Mouse (Mus musculus) neural tube, embryonic 15.5 days (tissue): ENCODE measurements at regions not wholly inside any gene's neighbourhood (a gene's known extent, or its start where the extent isn't known, plus 50 kb on each side); places are given as distances from the start of the nearest gene placed in this dataset.
A peak's percentile ranks its signal among the peaks of the same experiment; 100 is the strongest.

ENCODE experiments used
- ATAC-seq: fragments of 200-750 bp; cut with Nextera tagmentation; 2 replicates; pipeline ENCODE4 v1.8.0; 2017; ENCODE audit warnings: mild to moderate bottlenecking, moderate TSS enrichment, moderate library complexity; ENCODE audit not compliant: low FRiP score
- H3K27ac ChIP-seq: fragments of 300-500 bp; sonication (generic); replicated peaks from 2 replicates; pipeline ENCODE4 v1.5.1; 2015; ENCODE audit warnings: mild to moderate bottlenecking, inconsistent platforms
- H3K27me3 ChIP-seq: fragments of 300-500 bp; sonication (generic); replicated peaks from 2 replicates; pipeline ENCODE4 v1.6.1; 2015; ENCODE audit warnings: inconsistent platforms
- H3K36me3 ChIP-seq: fragments of 300-500 bp; sonication (generic); 2 replicates; pipeline ENCODE4 v1.6.1; 2015; ENCODE audit warnings: inconsistent platforms
- H3K4me1 ChIP-seq: fragments of 300-500 bp; sonication (generic); 2 replicates; pipeline ENCODE4 v1.6.1; 2015; ENCODE audit warnings: inconsistent platforms
- H3K4me2 ChIP-seq: fragments of 300-500 bp; sonication (generic); 2 replicates; pipeline ENCODE4 v1.6.1; 2015; ENCODE audit warnings: inconsistent platforms, mild to moderate bottlenecking, moderate library complexity
- H3K4me3 ChIP-seq: fragments of 300-500 bp; sonication (generic); replicated peaks from 2 replicates; pipeline ENCODE4 v1.5.1; 2015; ENCODE audit warnings: mild to moderate bottlenecking, inconsistent platforms
- H3K9ac ChIP-seq: fragments of 300-500 bp; sonication (generic); replicated peaks from 2 replicates; pipeline ENCODE4 v1.6.1; 2015; ENCODE audit warnings: mild to moderate bottlenecking, inconsistent platforms
- H3K9me3 ChIP-seq: fragments of 300-500 bp; sonication (generic); replicated peaks from 2 replicates; pipeline ENCODE4 v1.6.1; 2016; ENCODE audit warnings: inconsistent platforms
- WGBS: fragments of 180-500 bp; shearing (Covaris S2); methylation state at CpG from one replicate; pipeline ENCODE4 v1.1.7; 2015; ENCODE audit warnings: mixed read lengths; 5-methylcytosine and 5-hydroxymethylcytosine counted together

GRCm38 (mm10) chr3:147284357-147284756 lies 432.2 kb downstream of the Ttll7 start:
- WGBS = 92% methylated on average over 4 of the region's 4 CpGs
- ATAC-seq = no peak
- Histone ChIP-seq H3K4me2 (no peak overlapping the region), H3K4me1 (no peaks in the 10 kb centered on the region), H3K36me3 (no peaks in the 10 kb centered on the region), H3K9me3 (no peaks in the 10 kb centered on the region), H3K27ac (no peak overlapping the region), H3K4me3 (no peak overlapping the region), H3K27me3 (no peaks in the 10 kb centered on the region), H3K9ac (no peak overlapping the region)

GRCm38 (mm10) chr3:147285496-147285895 lies 433.3 kb downstream of the Ttll7 start:
- Histone ChIP-seq H3K27me3 (no peaks in the 10 kb centered on the region), H3K27ac (no peak overlapping the region), H3K9ac (no peak overlapping the region), H3K4me1 (no peaks in the 10 kb centered on the region), H3K36me3 (no peaks in the 10 kb centered on the region), H3K9me3 (no peaks in the 10 kb centered on the region), H3K4me3 (no peak overlapping the region), H3K4me2 (no peak overlapping the region)
- WGBS = 67% methylated on average over 5 of the region's 5 CpGs
- no peak for ATAC-seq

- no peak overlapping the region for H3K4me2 ChIP-seq
- no peak overlapping the region for H3K4me3 ChIP-seq
- no peak overlapping the region for H3K27ac ChIP-seq
- no peak overlapping the region for H3K9ac ChIP-seq
- no peak for ATAC-seq
- no peaks in the 10 kb centered on the region for H3K36me3 ChIP-seq
- H3K9me3 ChIP-seq = no peaks in the 10 kb centered on the region
- no peaks in the 10 kb centered on the region for H3K27me3 ChIP-seq
- H3K4me1 ChIP-seq = no peaks in the 10 kb centered on the region
- WGBS = 76% methylated on average over 8 of the region's 8 CpGs
These were observed 435.3 kb downstream of the Ttll7 start for GRCm38 (mm10) chr3:147287503-147287902.

DNA sequence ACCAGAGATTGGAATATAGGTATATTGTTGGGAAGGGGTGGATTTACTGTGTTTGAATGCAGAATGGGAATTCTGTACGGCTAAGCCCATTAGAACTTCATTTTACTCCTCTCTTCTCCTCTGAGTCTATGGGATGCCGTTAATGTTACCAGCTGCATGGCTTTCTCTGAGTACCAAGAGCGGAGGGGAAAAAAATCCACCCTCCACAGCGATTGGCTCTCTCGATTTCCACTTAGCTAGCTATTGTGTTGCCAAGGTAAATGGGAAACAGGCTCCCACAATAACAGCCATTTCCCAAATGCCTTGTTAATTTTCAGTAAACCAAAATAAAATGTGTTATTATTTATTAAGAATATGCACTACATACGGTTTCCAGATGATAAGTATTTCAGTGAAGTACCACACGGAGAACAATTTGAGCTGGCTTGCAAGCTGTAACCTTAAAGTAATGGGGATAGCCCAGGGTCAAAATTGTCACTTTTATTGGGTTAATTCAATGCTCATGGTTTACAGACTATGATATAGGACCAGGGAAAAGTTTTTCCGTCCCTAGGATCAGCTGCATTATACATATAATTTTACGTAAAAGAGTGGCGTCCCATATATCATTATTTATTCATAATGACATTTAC lies 439.6 kb downstream of the Ttll7 start:
- H3K9me3 ChIP-seq = no peaks in the 10 kb centered on the region
- no peak overlapping the region for H3K4me2 ChIP-seq
- no peaks in the 10 kb centered on the region for H3K36me3 ChIP-seq
- no peaks in the 10 kb centered on the region for H3K4me1 ChIP-seq
- H3K27ac ChIP-seq = no peak overlapping the region
- WGBS = 61% methylated on average over 10 of the region's 10 CpGs
- no peaks in the 10 kb centered on the region for H3K27me3 ChIP-seq
- H3K9ac ChIP-seq = no peak overlapping the region
- H3K4me3 ChIP-seq = no peak overlapping the region
- ATAC-seq = no peak

- no peaks in the 10 kb centered on the region for H3K9me3 ChIP-seq
- WGBS = 5% methylated on average over 9 of the region's 9 CpGs
- peaks cover 4% of the 10 kb centered on the region for H3K4me1 ChIP-seq
- no peak overlapping the region for H3K9ac ChIP-seq
- no peak for ATAC-seq
- no peaks in the 10 kb centered on the region for H3K36me3 ChIP-seq
- 0 out of 2 replicates have a peak overlapping the region, but pooled peaks have one; percentile 22 for H3K4me2 ChIP-seq
- H3K4me3 ChIP-seq = no peak overlapping the region
- H3K27me3 ChIP-seq = no peaks in the 10 kb centered on the region
- H3K27ac ChIP-seq = no peak overlapping the region
These were observed 445.9 kb downstream of the Ttll7 start for GRCm38 (mm10) chr3:147298065-147298464.

GRCm38 (mm10) chr3:147325522-147325921 lies 473.4 kb downstream of the Ttll7 start:
- Histone ChIP-seq H3K27me3 (no peaks in the 10 kb centered on the region), H3K4me3 (no peak overlapping the region), H3K36me3 (no peaks in the 10 kb centered on the region), H3K4me2 (no peak overlapping the region), H3K27ac (no peak overlapping the region), H3K9me3 (no peaks in the 10 kb centered on the region), H3K9ac (no peak overlapping the region), H3K4me1 (no peaks in the 10 kb centered on the region)
- 99% methylated on average over 2 of the region's 2 CpGs for WGBS
- ATAC-seq = no peak

- Histone ChIP-seq H3K9me3 (no peaks in the 10 kb centered on the region), H3K9ac (no peak overlapping the region), H3K36me3 (no peaks in the 10 kb centered on the region), H3K27ac (no peak overlapping the region), H3K27me3 (no peaks in the 10 kb centered on the region), H3K4me1 (no peaks in the 10 kb centered on the region), H3K4me3 (no peak overlapping the region), H3K4me2 (no peak overlapping the region)
- WGBS = 80% methylated on average over 6 of the region's 6 CpGs
- no peak for ATAC-seq
These were observed 482.1 kb downstream of the Ttll7 start for GRCm38 (mm10) chr3:147334301-147334700.

- no peak overlapping the region for H3K27ac ChIP-seq
- no peaks in the 10 kb centered on the region for H3K27me3 ChIP-seq
- no peak overlapping the region for H3K4me3 ChIP-seq
- H3K9me3 ChIP-seq = no peaks in the 10 kb centered on the region
- H3K9ac ChIP-seq = no peak overlapping the region
- H3K36me3 ChIP-seq = no peaks in the 10 kb centered on the region
- no peaks in the 10 kb centered on the region for H3K4me1 ChIP-seq
- WGBS = 57% methylated on average over 7 of the region's 7 CpGs
- no peak overlapping the region for H3K4me2 ChIP-seq
- ATAC-seq = no peak
These were observed 483.1 kb downstream of the Ttll7 start for GRCm38 (mm10) chr3:147335286-147335685.

- ATAC-seq = no peak
- 56% methylated on average over 2 of the region's 2 CpGs for WGBS
- no peaks in the 10 kb centered on the region for H3K36me3 ChIP-seq
These were observed 487.3 kb downstream of the Ttll7 start for GRCm38 (mm10) chr3:147339427-147339826.

DNA sequence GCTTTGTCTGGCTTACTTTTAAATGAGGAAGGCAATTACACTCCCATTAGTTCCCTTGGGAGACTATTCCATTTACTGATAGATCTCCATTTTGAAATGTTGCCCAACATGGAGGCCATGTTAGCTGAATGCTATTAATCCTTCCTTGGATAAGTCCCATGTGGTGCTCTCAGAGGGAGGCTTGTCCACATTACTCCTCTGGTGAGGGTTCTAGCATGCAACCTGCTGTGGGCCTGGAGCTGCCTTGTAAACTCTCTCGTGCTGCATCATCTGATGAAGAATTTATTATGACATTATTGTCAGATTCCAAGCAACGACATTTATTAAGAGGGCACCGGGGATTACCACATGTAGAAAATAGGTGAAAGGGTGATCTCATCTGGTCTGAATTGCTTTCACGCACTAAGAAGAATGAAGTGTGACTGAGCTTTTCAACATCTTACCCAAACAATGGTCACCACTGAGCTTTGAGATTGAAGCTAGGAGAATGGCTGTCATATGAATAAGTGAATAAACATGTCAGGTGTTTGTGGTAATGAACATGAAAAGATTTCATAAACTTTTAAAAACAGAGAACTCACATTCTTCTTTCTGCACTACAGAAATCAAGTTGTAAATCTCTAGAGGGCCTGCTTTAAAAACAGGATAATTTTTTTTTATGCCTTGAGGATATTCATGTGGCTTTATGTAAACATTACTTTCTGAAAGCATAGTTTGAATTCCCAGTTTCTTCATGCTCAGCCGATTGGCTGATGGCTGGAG lies 495.3 kb downstream of the Ttll7 start:
- Histone ChIP-seq H3K4me2 (no peak overlapping the region), H3K36me3 (no peaks in the 10 kb centered on the region), H3K4me1 (no peaks in the 10 kb centered on the region), H3K4me3 (no peak overlapping the region), H3K9me3 (no peaks in the 10 kb centered on the region), H3K27me3 (no peaks in the 10 kb centered on the region), H3K27ac (no peak overlapping the region), H3K9ac (no peak overlapping the region)
- ATAC-seq = no peak
- 53% methylated on average over 5 of the region's 5 CpGs for whole genome bisulfite sequencing

More at GRCm38 (mm10) chr3:147339427-147339826, 487.3 kb downstream of the Ttll7 start:
- Histone ChIP-seq H3K9ac (no peak overlapping the region), H3K9me3 (no peaks in the 10 kb centered on the region), H3K27me3 (no peaks in the 10 kb centered on the region), H3K27ac (no peak overlapping the region), H3K4me3 (no peak overlapping the region), H3K4me2 (no peak overlapping the region), H3K4me1 (no peaks in the 10 kb centered on the region)

GRCm38 (mm10) chr3:147387077-147387476 lies 534.9 kb downstream of the Ttll7 start:
- H3K27ac ChIP-seq = no peak overlapping the region
- H3K4me3 ChIP-seq = no peak overlapping the region
- no peak overlapping the region for H3K4me2 ChIP-seq
- 84% methylated on average over 5 of the region's 5 CpGs for WGBS
- no peaks in the 10 kb centered on the region for H3K9me3 ChIP-seq
- no peak overlapping the region for H3K9ac ChIP-seq
- no peak for ATAC-seq
- no peaks in the 10 kb centered on the region for H3K36me3 ChIP-seq
- no peaks in the 10 kb centered on the region for H3K4me1 ChIP-seq
- H3K27me3 ChIP-seq = no peaks in the 10 kb centered on the region

- no peaks in the 10 kb centered on the region for H3K27me3 ChIP-seq
- H3K27ac ChIP-seq = no peak overlapping the region
- H3K36me3 ChIP-seq = no peaks in the 10 kb centered on the region
- ATAC-seq = no peak
- H3K4me2 ChIP-seq = no peak overlapping the region
- H3K4me1 ChIP-seq = 0 out of 2 replicates have a peak, but pooled peaks cover 5% of the 10 kb centered on the region
- no peak overlapping the region for H3K9ac ChIP-seq
- no peak overlapping the region for H3K4me3 ChIP-seq
- WGBS = 39% methylated on average over 8 of the region's 8 CpGs
- no peaks in the 10 kb centered on the region for H3K9me3 ChIP-seq
These were observed 546.1 kb downstream of the Ttll7 start for GRCm38 (mm10) chr3:147398298-147398697.
